Mouse (Mus musculus): ENCODE data around the gene Htra1.

Htra1 gene

GRCm38 (mm10) chr7:130966876-130967275, 31.0 kb downstream of the Htra1 start:
- DNase-seq (ENCODE audit: low spot score in 2 of 2) = no peak

- no peak for DNase-seq (ENCODE audit: low spot score in 2 of 2)
Observed at GRCm38 (mm10) chr7:130967901-130968300, 32.0 kb downstream of the Htra1 start.

DNA sequence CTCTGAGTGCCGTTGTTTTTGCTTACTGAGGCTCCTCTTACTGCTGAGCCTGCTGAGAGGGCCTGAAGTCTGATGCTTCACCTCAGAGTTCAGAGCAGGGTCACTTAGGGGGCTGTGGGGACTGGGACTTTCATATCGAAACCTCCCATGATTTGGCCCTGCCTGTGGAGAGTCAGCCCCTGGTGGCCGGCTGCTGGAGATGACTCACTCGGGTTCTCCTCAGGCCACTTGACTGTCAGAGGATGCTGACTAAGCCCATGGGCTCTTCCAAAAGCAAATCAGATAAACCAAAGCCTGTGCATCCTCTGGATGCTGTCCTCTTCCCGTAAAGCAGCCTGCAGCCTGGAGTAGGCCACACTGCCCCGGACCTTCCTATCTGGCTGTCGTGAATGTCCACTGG, 32.6 kb downstream of the Htra1 start:
- DNase-seq (ENCODE audit: low spot score in 2 of 2) = no peak

GRCm38 (mm10) chr7:130969076-130969475, 33.2 kb downstream of the Htra1 start:
- DNase-seq (ENCODE audit: low spot score in 2 of 2) = no peak

DNA sequence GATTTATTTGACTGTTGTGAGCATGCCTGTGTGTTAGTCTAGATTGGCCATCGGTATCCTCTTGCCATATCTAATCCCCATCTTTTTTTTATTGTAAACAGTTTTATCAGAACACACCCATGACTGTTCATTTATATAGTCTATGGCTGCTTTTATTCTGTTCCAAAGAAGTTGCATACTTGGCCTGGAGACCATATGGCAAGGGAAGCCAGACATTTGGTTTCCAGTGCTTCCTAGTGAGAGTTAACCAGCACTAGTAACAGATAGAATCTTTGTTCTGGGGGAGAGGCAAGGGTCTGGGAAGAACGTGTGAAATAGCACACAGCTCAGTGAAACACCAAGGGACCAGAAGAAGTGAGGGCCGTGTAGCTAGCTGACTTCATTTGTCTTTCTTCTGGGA, 33.6 kb downstream of the Htra1 start:
- no peak for DNase-seq (ENCODE audit: low spot score in 2 of 2)

DNA sequence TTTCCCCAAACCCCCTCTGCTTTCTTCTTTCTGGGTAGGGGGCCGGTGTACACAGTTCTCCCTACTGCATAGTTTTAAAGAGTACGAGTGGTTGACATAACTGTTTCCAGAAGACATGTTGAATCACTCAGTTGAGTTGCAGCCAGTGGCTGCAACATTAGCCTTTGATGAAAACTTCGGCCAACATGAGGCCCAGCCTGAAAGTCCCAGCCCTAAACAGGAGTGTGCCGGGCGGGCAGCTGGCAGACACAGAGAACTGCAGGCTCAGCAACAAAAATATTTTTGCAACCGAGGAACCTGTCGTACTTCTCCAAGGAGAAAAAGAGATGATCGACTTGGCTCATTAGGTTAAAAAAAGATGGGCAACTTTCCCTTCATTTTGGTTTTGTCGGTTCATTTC, 36.9 kb downstream of the Htra1 start:
- DNase-seq (ENCODE audit: low spot score in 2 of 2) = no peak

DNA sequence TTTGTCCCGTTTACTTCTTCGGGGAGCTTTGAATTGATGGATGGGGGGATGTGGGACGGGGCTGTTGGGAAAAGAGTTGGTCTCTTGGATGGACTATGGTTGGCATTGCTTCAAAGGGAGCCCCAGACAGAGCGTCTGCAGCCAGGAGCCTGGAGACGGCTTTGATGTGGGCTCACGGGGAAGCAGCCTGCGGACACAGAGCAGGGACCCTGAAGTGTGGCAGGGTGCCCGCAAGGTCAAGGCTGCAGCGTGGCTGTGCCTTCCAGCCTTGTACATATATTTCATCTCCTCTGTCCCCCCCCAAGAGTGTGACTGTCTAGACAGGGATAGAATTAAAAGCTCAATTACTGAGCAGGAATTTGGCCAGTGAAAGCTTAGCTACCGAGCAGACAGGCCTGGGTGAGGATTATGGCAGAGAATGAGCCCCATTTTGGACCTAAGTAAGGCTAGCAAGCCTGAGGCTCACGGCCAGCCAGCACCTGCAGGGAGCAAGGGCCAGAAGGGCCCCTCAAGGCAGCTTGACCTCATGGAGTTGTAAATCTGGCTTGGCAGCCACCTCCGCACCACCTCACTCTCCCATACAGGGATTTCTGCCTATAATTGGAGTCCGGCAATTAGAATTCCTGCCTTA, 40.5 kb downstream of the Htra1 start:
- no peak for DNase-seq (ENCODE audit: low spot score in 2 of 2)

GRCm38 (mm10) chr7:130977794-130978521, 42.0 kb downstream of the Htra1 start:
- DNase-seq (ENCODE audit: low spot score in 2 of 2) = peak in 1 of 2 experiments; percentile 35

GRCm38 (mm10) chr7:130978545-130978944, 42.6 kb downstream of the Htra1 start:
- DNase-seq (ENCODE audit: low spot score in 2 of 2) = no peak

GRCm38 (mm10) chr7:130980130-130980529, 44.2 kb downstream of the Htra1 start:
- no peak for DNase-seq (ENCODE audit: low spot score in 2 of 2)

DNA sequence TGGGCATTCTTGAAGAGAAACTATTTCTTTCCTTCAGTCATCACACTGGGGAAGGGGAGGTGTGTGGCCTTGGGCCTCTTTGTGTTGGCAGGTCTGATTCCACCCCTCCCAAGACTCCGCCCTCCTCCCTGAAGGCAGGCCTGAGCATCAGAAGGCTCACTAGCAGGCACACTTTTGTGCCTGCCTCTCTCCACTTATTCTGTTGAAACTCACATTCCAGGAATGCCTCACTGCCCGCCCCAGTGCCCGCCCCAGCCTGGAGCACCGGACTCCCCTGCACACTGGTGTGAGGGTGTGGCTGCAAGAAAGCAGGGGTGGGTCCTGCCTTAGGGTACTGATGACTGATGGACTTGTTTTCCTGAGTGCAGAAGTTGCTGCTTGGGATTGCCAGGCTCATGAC, 46.5 kb downstream of the Htra1 start:
- DNase-seq (ENCODE audit: low spot score in 2 of 2) = no peak

DNA sequence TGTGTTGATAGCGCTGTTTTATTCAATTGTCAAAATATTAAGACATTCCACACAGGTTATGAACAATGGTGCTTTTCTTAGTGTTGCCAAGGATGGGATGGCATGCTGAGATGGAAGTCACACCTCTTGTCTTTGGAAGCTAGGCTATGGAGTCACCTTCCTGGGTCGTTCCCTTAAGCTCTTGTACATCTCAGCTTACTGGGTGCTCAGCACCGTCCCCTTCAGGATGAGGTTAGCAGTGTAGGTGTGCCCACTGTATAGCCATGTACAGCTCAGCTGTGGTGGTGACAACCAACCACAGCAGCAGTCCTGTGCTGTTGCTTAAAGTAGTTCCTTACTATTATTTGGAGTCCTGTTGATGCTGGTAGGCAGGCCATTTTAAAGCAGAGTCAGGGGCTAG, 47.0 kb downstream of the Htra1 start:
- no peak for DNase-seq (ENCODE audit: low spot score in 2 of 2)

DNA sequence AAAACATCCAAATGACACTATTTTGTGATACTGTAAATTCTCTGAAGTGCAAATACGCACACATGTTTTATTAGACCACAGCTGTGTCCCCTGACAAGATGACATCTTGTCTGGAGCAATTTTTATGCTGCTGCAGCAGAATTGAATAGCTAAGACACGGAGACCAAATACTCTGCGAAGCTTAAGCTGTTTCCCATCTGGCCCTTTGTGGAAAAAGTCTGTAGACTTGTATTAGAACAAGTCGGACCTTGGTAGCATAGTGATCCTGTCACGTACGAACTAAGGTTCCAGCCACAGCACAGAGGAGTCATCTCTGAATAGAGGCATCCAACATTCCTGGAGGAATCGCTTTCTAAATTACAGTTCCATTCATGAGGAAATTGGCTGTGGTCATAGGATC, 48.4 kb downstream of the Htra1 start:
- DNase-seq (ENCODE audit: low spot score in 2 of 2) = no peak

DNA sequence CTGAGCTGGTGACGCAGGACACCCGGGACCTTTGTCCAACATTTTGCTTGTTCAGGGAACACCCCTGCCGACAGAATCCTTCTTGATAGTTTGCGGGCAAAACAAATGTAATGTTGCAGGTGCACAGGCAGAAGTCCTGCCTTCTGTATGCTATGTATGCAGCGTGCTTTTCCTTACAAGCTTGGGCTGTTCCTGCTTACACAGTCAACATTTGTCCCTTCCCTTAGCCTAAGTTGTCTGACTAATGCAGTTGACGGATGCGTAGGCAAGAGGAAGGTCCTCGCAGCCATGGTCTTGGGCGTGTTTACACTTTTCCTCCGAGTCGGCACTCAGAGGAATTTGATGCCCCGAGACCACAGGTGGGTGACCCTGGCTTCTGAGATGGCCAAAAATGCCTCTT, 49.3 kb downstream of the Htra1 start:
- DNase-seq (ENCODE audit: low spot score in 2 of 2) = no peak

DNA sequence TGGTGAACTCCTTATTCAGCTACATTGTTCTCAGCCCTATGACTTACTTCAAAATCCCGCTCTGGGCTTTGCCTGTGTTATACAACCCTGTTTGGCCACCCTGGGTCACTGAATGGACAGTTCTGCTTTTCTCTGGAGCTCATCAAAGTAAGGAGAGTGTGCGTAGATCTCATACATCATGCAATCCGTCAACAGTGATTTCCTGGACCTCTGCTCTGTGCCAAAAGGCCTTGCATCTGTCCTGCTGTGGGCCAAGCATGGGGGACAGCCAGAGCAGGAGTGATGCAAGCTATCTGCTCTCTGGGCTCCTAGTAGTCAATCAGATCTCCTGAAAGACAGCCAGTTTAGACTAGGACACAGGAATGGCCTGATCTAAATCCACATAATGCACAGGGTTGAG, 49.8 kb downstream of the Htra1 start:
- no peak for DNase-seq (ENCODE audit: low spot score in 2 of 2)

- no peak for DNase-seq (ENCODE audit: low spot score in 2 of 2)
Observed at GRCm38 (mm10) chr7:130988146-130988545, 52.2 kb downstream of the Htra1 start.

DNA sequence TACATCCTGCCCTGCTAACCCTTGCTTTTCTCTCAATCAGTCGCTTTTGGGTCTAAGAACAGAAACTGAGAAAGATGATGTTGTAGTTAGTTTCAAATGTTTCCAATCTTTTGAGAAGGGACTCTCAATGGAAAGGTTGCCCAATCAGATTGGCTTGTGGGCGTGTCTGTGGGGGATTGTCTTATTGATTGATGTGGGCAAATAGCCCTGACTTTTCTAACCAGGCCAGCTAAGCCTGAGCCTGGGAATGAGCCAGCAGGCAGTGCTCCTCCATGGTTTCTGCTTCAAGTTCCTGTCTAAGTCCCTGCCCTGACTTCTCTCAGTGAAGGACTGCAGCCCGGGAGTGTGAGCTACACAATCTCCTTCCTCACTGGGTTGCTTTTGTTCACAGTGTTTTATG, 53.5 kb downstream of the Htra1 start:
- DNase-seq (ENCODE audit: low spot score in 2 of 2) = no peak

DNA sequence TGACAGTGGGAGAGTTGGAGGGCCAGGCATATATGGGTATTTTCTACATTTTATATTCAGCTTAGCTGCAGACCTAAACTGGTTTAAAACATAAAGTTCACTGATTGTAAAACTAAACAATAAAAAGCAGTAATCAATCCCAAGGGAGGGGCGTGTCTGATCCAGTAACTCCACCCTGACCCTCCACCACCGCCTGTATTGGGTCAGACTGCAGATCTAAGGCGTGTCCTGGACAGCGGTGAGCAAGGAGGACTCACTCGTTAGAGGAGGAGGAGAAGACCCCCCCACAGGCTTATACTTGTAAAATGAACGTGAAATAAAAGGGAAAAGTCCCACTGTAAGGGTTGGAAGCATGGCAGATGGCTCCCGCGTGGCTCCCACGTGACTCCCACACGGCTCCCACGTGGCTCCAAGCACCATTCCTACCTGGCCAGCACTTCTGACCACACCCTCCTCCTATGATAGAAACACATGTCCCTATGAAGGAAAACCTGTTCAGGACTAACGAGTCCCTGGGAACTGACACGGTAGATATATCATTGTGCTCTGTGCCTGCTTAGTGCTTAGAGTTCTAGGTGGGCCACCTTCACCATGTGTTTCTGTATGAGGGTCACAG, 55.4 kb downstream of the Htra1 start:
- no peak for DNase-seq (ENCODE audit: low spot score in 2 of 2)

DNA sequence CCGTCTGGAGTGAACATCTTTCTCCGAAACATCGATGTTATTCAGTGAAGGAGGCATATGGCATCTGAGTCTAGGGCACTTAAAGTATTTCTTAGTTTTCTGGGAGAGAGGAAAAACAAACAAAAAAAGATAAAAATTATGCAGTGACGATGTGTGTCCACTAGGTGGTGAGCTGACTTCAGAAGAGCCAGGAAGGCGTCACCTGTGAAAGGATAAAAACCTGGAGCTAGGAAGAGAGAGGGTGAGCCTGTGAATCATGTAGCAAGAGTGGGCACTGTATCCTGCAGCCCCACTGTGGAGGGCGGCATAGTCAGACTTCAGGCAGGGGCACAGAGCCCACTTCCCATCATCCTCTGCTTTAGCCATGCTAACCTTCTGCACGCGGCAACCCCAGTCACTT, 58.0 kb downstream of the Htra1 start:
- DNase-seq (ENCODE audit: low spot score in 2 of 2) = no peak

GRCm38 (mm10) chr7:131001976-131002726, 66.2 kb downstream of the Htra1 start:
- no peak for DNase-seq (ENCODE audit: low spot score in 2 of 2)

- no peak for DNase-seq (ENCODE audit: low spot score in 2 of 2)
Observed at GRCm38 (mm10) chr7:131004071-131004470, 68.2 kb downstream of the Htra1 start.

DNA sequence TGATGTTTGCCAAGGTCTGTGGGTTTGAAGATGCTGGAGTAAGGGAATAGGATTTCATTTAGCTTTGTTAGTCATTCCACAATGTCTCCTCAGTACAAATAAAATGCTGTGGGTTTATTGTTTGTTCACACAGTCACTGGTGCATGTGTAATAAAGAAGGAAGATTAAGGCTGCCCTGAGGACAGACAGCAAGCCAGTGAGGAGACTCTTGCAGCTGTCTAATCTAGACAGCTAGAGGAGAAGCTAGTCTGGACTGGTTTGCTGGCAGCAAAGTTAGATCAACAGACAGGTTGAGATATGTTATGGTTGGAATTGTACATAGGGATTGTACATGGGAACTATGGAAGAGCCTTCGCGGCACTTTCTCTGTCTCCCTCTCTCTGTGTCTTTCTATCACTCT, 71.3 kb downstream of the Htra1 start:
- DNase-seq (ENCODE audit: low spot score in 2 of 2) = no peak

DNA sequence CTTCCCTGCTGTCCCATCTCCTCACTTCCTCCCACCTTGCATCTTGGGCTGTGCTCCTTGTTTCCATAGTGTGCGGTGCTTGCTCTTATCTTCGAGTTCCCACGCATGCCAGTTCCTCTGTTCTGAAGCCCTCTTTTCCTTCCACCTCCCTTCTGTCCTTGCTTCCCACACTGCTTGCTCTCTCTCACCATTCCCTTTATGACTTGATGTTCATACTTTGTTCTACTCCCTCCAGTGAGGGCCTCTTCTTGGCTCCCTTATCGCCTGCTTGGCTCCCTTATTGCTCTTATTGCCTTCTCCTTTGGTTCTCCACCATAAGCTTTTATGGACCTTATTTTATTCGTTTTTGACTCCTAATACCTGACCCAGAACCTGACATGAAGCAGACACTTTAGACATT, 73.3 kb downstream of the Htra1 start:
- DNase-seq (ENCODE audit: low spot score in 2 of 2) = no peak
